Mouse (Mus musculus): Measurements from ENCODE around the gene Ruvbl1.
A peak's percentile ranks its signal among the peaks of the same experiment; 100 is the strongest.

Gene Ruvbl1

GRCm38 (mm10) chr6:88493712-88494111 is 28.5 kb downstream of the Ruvbl1 start:
- ATAC-seq (ENCODE audit: low TSS enrichment): no peak

GRCm38 (mm10) chr6:88499481-88500404 is 34.5 kb downstream of the Ruvbl1 start:
- peak; percentile 31 for ATAC-seq (ENCODE audit: low TSS enrichment)

- ATAC-seq (ENCODE audit: low TSS enrichment): no peak
Observed at GRCm38 (mm10) chr6:88500405-88500767, 35.2 kb downstream of the Ruvbl1 start.

GRCm38 (mm10) chr6:88502030-88502970 is 37.1 kb downstream of the Ruvbl1 start:
- ATAC-seq (ENCODE audit: low TSS enrichment): no peak

GRCm38 (mm10) chr6:88503044-88503443 is 37.8 kb downstream of the Ruvbl1 start:
- ATAC-seq (ENCODE audit: low TSS enrichment): no peak

GRCm38 (mm10) chr6:88513984-88514383 is 48.8 kb downstream of the Ruvbl1 start:
- no peak for ATAC-seq (ENCODE audit: low TSS enrichment)

GRCm38 (mm10) chr6:88514546-88514945 is 49.3 kb downstream of the Ruvbl1 start:
- no peak for ATAC-seq (ENCODE audit: low TSS enrichment)

GRCm38 (mm10) chr6:88515971-88516370 is 50.8 kb downstream of the Ruvbl1 start:
- ATAC-seq (ENCODE audit: low TSS enrichment): no peak

- no peak for ATAC-seq (ENCODE audit: low TSS enrichment)
Observed at GRCm38 (mm10) chr6:88516667-88517066, 51.5 kb downstream of the Ruvbl1 start.

GRCm38 (mm10) chr6:88517701-88518403 is 52.6 kb downstream of the Ruvbl1 start:
- ATAC-seq (ENCODE audit: low TSS enrichment): no peak

GRCm38 (mm10) chr6:88518404-88519263 is 53.4 kb downstream of the Ruvbl1 start, which contains the start of gene Sec61a1:
Gene Sec61a1 (minus strand): TSS chr6:88518905.
- peak; percentile 90 for ATAC-seq (ENCODE audit: low TSS enrichment)

GRCm38 (mm10) chr6:88521821-88522220 is 56.6 kb downstream of the Ruvbl1 start:
- peak; percentile 44 for ATAC-seq (ENCODE audit: low TSS enrichment)

- no peak for ATAC-seq (ENCODE audit: low TSS enrichment)
Observed at GRCm38 (mm10) chr6:88522606-88523005, 57.4 kb downstream of the Ruvbl1 start.

GRCm38 (mm10) chr6:88523043-88523442 is 57.8 kb downstream of the Ruvbl1 start:
- no peak for ATAC-seq (ENCODE audit: low TSS enrichment)

- no peak for ATAC-seq (ENCODE audit: low TSS enrichment)
Observed at GRCm38 (mm10) chr6:88523451-88523850, 58.2 kb downstream of the Ruvbl1 start.

GRCm38 (mm10) chr6:88524056-88524455 is 58.8 kb downstream of the Ruvbl1 start:
- ATAC-seq (ENCODE audit: low TSS enrichment): peak; percentile 50

GRCm38 (mm10) chr6:88530306-88530705 is 65.1 kb downstream of the Ruvbl1 start:
- peak; percentile 23; the same call in 1 of the 2 replicates for ATAC-seq (ENCODE audit: low TSS enrichment)

- peak; percentile 82; the same call in 1 of the 2 replicates for ATAC-seq (ENCODE audit: low TSS enrichment)
Observed at GRCm38 (mm10) chr6:88540093-88540755, 75.0 kb downstream of the Ruvbl1 start.

GRCm38 (mm10) chr6:88544241-88544640 is 79.0 kb downstream of the Ruvbl1 start:
- no peak for ATAC-seq (ENCODE audit: low TSS enrichment)
